Mouse (Mus musculus) adrenal gland, postnatal 4 days (tissue): ENCODE measurements around the gene Aida. TPM values are rescaled to one million over a fixed set of nuclear protein-coding genes. Genes with fewer than 3 reads are reported as not detected.
"Not testable (repeated sequence)": the region's sequence is repeated elsewhere in the genome, so short reads cannot be mapped to it uniquely, and the experiment has no call there.

ENCODE experiments used
- DNase-seq, 2 experiments: peaks; one replicate each; pipeline ENCODE4 v3.0.0; 2021 to 2022; ENCODE audit warnings: low spot score in 2 of 2, mixed read lengths in 2 of 2
- total RNA-seq, 2 experiments: library from RNA; stranded (reverse); gene quantifications; 2 replicates each; pipeline ENCODE4 v1.2.3; 2021

The Aida gene
- total RNA-seq, 2 experiments from 2014 or later, result 56.9 to 57.2 TPM

DNA sequence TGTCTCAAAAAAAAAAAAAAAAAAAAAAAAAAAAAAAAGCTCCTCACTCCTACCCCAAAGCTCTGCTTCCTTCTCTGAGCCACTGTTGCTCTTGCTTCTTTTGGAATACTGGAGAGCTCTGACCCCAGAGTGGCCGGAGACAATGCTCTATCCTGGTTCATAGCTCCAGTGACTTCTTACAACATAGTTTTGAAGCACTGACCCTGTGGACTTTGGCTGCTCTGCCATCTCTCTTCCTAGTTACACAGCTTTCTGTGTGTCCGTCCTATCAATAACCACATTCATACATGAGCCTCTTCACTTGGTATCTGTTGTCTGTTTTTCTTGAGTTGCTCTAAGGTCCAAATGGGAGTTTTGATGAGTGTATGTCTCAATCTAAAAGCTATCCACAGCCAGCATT is 15.7 kb downstream of the Aida start:
- no peak for DNase-seq

DNA sequence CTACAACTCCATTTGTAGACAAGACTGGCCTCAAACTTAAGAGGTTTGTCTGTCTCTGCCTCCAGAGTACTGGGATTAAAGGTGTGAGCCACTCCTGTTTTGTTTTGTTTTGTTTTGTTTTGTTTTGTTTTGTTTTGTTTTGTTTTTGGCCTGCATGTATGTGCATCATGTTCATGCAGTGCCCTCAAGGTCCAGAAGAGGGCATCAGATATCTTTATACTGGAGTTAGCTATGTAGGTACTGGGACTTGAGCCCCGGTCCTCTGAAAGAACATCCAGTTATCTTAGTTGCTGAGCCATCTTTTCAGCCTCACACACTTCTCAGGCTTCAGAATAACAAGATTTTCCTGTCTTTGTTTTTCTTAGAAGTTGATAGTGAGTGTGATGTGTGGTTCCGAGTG is 19.4 kb downstream of the Aida start:
- no peak for DNase-seq

DNA sequence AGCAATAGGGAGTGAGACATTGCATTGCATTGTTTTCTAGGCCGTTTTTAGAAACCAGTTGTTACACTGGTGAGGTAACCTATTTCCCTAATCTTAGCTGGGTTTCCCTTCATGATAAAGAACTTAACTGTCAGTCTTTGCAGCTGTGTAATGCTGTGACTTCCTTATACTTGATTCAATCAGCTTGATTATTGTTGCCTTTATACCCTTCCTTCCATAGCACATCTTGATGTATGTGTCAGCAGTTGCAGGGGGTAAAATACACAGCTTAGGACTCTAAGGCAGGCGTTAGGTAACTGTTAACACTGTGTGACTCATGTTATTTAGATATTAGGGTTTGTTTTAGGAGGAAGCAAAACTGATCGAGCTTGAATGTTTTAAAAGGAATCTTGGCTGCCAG is 24.3 kb downstream of the Aida start:
- DNase-seq, result no peak

DNA sequence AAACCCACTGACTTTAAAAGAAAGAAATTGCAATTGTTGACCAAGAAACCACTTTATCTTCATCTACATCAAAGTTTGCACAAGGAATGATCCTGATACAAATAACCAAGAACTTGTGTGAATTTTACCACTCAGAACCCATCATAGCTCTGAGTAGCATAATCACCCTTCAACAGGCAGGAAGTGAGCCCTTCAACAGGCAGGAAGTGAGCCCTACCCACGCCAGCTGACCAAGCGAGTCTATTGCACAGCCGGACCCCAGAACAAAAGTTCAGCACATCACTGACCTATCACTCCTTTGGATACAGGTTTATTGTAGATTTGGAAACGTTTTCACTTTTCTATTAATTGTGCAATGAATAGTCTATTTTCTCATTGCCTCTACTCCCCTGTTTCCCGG is 26.1 kb downstream of the Aida start:
- not testable (repeated sequence) for DNase-seq

DNA sequence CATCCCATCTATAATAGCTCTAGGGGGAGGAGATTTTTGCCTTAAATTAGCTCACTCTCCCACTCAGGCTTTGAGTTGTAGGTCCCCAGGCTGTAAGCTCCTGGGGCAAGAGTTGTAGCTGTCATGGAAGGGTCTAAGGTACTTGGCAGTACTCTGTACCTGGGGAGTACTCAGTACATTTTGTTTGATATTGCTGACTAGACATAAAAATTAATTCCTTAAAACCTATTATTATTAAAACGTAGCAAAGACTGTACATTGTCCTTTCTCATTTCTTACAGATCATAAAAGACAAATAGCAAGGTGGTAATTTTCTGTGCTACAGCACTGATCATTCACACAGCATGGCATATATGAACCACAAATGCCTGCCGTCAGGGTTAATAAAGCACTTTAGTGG is 27.5 kb downstream of the Aida start:
- DNase-seq, result no peak

DNA sequence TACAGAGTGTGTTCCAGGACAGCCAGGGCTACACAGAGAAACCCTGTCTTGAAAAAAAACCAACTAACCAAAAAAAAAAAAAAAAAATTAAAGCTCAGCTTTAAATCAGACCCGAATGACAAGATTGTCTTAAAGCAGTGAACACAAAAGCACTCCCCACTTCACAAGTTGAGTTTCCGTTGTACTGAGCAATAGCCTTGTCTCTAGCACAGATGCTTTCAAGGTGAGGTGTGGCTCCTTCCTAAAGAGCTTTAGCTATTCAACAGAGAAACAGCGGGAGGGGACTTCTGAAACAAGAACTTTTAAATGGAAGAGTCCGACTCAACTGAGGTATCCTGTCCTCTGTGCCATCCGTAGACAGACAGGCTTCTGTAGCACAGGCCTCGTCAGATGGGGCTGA is 28.0 kb downstream of the Aida start:
- DNase-seq, result no peak

DNA sequence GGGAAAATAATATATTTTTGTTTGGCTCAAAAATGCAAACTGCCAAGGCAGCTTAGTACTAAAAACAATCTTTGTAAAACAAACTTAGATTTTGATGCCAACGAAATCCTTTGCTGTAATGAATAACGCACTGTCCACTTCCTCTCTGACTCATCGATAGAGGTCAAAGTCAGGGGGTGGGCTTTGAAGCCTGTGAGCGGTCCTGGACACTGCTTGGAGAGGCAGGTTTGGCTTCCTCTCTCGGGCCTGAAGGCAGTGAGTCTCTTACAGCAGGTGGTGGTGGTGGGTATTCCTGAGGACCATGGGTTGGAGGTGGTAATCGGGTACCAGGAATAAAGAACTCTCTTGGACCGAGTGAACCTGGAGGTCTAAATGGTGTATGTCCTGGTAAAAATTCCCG is 30.8 kb downstream of the Aida start:
- DNase-seq, result no peak

DNA sequence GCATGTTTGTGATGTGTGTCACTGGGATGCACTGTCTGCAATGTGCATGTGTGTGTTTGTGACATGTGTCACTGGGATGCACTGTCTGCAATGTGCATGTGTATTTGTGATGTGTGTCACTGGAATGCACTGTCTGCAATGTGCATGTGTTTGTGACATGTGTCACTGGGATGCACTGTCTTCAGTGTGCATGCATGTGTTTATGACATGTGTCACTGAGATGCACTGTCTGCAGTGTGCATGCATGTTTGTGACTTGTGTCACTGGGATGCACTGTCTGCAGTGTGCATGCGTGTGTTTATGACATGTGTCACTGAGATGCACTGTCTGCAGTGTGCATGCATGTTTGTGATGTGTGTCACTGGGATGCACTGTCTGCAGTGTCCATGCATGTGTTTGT is 46.5 kb downstream of the Aida start:
- not testable (repeated sequence) for DNase-seq

DNA sequence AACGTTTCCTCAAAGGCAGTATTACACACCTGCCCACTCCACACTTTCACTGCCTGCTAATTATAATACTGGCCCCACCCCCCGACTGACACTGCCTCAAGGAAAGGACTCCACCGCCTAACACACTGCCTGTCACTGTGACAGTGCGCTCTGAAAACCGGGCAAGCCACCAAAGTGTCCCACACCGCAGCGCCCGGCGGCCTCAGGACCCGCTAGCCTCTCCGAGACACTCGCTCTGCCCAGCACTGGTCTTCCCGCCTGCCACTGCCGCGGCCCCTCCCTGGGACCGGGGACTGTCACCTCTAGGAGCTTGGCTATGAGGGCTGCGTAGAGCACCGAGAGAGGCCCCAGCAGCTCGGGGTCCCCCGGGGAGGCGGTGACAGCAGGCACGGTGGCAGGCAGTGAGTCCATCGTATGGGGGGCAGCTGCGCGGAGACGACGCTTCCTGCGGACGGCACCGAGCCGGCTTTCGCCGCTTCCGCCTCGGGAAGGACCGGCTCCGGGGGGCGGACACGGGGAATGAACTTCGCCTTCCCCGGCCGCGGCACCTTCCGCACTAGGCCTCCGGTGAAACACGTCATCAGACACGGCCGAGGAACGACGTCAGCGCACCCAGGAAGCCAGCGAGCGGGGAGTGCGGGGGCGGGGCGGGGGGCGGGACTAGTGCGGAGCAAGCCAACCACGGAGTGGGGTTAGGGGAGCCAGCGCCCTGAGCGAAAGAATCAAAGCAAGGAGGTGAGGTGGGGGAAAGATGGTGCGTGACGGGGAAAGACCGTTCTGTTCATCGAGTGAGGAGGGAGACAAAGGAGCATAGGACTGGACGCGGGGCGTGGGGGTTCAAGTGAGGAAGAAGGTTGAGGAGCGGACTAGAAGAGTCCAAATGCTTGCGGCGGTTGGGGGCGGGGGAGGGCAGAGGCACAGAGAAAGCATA is 48.8 kb downstream of the Aida start:
- peak; percentile 68 to 71 for DNase-seq

DNA sequence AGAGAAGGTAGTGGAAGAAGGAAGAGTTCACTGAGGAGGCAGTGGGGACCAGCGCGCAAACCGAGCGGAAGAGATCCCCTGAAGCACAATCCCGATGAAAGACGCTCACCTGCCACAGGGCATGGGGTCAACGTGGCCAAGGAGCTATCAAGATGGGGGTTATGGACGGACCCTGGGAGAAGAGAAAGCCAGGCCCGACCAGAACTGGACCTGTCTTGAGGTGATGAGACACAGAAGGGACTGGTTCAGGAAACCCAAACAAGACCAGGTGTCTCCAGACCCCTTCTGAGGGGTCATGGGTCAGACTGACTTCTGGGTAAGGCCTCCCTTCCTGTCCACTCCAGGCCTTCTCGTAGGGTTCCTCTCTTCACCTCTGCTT is 49.4 kb downstream of the Aida start:
- DNase-seq, result no peak

DNA sequence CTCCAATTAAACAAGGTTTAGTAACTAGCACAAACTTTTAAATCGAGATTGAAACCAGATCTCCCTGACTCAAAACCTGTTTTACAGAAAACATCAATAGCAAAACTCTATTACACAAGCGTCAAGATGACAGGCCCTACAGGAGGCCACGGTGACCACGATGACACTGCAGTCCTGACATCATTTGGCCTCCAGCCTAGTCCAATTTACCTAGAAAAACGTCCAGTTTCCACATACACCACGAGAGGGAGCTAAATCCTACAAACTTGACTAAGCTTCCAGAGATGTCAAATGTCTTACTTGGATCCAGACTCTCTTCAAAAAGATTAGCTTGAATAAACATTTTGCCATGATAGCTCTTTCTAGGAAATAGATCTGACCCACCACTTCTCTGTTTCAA is 53.5 kb downstream of the Aida start:
- DNase-seq, result peak in 1 of 2 experiments; percentile 19

DNA sequence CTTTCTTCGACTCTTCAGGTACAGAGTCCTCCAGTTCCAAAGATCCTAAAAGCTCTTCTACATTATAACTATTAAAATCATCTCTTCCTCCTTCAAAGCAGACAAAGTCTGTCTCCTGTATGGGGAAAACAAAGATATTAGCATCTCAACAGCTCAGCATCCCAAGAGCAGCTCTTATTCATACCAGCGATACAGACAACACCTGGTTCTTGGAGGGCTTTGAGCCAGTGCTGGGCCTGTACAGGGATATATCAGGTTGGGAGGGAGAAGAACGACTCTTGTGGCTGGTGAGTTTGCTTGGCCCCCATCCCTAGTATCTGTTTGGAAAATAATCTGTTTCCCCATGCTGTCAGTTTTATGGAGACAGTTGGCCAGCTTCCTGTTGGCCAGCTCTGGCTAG is 62.5 kb downstream of the Aida start:
- DNase-seq, result no peak

DNA sequence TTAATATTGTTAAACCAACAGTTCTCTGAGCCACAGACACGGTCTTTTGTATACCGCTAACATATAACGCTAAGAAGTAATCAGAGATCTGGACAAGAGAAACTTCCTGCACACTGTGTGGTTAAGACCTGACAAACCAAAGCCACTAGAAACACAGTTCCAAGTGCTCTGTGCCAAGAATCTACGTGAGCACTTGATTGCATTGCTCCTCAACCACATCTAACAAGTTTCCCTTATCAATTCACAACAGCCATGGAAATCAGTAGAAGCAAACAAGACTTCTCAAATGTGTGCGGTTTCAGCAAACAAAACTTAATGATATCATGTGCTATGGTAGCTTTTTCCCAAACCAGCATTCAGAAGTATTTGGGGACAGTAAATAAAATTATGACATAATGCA is 65.9 kb downstream of the Aida start:
- no peak for DNase-seq

DNA sequence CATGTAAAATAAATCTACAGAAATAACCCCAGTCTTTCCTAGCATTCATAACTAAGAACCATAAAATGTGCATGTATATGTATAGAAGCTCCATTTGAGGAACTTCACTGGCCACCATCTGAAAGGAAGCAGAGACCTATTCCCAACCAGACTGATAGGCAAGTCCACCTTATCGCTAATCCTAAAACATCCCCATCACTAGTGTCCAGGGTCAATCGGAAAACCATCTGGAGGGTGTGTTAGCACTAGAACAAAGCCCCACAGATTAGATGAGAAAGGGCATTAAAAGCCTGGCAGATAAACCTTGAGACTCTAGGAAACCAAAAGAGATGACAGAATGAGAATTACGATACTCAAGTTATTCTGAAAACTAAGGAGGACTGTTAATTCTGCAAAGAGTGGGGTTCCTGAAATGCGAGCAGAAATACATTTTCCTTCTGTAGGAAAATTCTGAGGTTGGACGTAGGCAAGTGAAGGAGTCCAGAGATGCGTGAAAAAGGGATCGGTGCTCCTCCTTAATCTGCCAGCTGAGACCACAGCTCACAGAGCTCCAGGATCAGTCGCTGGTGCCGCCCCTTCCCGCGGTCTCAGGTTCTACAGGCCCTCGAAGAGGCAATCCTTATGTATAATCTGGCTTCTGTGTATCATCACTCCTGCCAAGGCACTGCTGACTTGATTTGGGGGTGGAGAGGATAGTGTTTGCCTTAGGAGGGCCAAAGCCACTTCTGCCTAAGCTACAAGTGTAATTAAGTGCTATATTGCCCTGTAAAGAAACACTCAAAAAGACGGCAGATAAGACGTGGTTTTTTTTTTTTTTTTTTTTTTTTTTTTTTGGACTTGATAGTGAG is 66.6 kb downstream of the Aida start:
- no peak for DNase-seq

DNA sequence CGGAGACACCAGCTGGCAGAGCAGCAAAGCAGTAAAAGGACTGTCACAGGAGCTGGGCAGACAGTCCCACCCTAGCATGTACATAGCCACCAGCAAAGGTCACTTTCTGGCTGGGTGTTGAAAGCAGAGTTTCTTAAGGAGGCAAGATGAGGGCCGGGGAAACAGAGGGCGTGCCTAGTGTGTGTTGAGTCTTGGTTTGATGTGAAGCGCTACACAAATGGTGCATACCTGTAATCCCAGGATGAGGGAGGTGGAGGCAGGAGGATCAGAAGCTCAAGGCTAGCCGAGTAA is 67.1 kb downstream of the Aida start:
- DNase-seq, result no peak

DNA sequence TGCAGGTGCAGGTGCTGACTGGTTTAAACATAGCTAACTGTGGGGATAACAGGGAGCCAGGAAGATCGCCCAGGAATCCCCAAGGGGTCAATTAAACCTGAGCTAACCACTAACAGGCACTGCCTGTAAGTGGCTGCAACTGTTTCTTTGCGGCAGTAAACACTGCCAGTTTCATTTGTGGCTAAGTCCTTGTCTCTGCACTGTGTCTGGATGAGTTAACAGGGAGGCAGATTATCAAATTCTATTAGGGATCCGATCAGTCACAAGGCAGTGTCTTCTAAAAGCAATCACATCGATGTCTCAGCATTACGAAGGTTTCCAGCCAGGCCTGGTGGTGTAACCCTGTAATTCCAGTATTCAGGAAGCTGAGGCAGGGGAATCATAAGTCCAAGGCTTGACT is 70.0 kb downstream of the Aida start:
- no peak for DNase-seq

DNA sequence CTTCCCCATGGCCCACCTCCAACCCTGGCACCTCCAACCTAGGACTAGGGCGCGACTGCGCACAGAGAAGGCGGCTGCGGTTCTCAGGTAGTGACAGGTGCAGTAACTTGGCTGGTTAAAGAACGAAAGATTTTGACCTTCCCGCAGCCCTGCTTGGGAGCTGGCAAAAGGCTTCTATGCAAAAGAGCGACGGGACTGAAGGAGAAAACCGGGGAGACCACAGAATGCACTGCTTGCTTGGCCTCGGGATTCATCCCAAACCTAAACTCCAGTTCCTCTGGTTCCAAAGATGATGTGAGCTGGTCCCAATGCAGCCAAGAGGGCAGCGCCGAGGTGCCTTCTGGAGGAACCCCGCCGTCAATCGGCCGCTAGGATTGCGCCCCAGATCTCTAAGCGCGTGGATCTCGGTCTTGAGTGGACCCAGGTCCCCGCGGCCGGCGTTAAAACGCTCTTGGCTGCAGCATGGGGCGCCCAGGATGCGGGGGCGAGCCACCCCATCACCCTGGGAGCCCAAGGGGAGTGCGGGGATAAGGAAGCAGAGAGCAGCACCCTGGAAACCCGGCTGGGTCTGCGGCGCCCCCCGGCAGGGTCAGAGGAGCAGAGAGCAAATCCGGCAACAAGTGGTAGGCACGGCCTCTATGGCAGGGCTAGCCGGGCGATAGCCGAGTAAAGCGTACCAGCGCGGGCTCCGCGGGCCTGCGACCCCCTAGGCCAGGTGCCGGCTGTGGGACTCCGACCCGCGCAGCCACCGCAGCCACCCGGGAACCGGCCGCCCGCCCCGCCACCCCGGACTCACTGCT is 72.4 kb downstream of the Aida start:
- no peak for DNase-seq

DNA sequence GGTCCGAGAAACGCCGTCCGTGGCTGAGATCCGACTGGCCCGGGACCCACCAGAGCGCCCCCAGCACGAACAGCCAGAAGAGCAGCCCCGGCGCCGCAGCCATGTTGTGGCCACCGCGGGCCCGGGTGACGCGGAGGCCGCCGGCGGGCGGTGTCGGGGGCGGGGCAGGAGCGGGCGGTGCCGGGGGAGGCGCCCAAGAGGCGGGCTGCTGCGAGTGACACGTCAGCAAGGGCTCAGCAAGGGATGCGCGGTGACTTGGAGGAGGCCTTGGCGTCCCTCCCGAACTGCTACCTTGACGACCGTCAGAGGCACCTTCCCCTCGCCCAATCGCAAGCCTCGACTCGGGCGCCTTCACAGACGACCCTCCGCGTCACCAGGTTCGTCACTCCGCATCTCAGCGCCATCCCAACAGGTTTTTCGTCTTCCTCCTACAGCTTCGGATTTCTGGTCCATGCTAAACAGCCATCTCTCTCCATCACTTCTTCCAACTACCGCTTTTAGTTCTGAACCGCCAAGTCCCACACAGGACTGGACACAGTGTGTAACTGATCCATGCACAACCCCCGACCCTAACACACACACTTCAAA is 73.1 kb downstream of the Aida start, which contains the start of gene Mia3:
Mia3 (minus strand) TSS at position 127 of the 588 bp plus-strand sequence.
- DNase-seq, result peak; percentile 83 to 84

DNA sequence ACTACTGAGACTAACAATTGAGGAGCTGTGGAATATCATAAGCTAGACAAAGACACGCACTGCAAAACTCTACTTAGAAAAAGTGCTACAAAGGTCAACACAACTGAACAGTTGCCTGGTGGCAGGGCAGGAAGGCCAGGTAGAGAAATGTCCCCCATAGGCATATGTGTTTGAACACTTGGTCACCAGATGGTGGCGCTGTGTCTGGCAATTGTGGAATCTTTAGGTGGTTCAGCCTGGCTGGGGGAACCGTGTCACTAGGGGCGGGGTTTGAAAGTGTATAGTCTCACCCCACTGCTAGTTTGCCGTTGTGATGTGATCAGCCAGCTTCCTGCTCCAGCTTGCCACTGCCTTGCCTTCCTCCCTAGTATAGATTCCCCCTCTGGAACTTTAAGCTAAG is 78.3 kb downstream of the Aida start:
- DNase-seq, result no peak
